Mouse (Mus musculus): ENCODE data around the gene Plaur.

DNA sequence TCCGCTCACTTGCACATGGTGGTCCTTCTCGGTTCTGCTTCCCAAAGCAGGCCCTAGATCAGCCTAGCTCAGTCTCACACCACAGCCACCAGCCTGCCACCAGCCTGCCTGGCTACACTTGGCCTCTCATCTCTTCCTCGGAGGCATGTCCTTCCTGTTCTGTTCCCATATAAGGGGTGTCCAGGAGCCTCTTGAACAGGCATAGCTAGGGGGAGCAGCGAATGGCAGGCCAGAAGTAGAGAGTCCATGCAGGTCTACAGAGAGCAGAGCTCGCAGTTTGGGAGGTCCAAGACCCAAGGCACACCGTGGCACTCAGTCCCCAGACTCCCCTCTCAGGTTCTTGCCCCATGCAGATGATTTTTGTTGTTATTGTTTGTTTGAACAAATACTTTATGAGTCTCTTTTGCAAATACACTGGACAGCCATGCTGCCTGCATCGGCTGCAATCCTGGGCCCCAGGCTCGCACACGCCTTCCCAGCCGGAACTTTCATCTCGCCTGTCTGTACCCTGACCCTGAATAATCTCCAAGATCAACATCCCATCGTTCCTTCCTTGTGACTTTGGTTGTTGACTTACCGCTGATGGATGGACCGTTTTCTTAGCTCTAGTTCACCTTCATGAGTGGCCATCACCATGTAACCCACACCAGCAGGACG lies 39.0 kb upstream of the Plaur start:
- TF ChIP-seq CTCF (IDR thresholded peaks at IDR 0.05; ENCODE audit: control insufficient read depth, insufficient read depth, insufficient read length): no peak
- TF ChIP-seq MAX (IDR thresholded peaks at IDR 0.05): no peak
- TF ChIP-seq CEBPB (IDR thresholded peaks at IDR 0.05; ENCODE audit: low read depth): no peak
- no peak for TF ChIP-seq USF1 (IDR thresholded peaks at IDR 0.05; ENCODE audit: low read depth)

Measured in C2C12 (cell line).